Mouse (Mus musculus): ENCODE data around the gene Nabp2.

GRCm38 (mm10) chr10:128424604-128425003 lies 13.3 kb upstream of the Nabp2 start:
- TF ChIP-seq CTCF (IDR thresholded peaks at IDR 0.05; ENCODE audit: extremely low read depth, insufficient read length, insufficient replicate concordance, low read depth, low read length) = no peak
- TF ChIP-seq POLR2A (IDR thresholded peaks at IDR 0.05; ENCODE audit: low read depth, low read length) = no peak
